Mouse (Mus musculus) heart, adult 11 months (tissue): ENCODE results near the gene Gm16253.

ENCODE experiments used
- DNase-seq: peaks from one replicate; pipeline ENCODE4 v3.0.0; 2022

Gene Gm16253

DNA sequence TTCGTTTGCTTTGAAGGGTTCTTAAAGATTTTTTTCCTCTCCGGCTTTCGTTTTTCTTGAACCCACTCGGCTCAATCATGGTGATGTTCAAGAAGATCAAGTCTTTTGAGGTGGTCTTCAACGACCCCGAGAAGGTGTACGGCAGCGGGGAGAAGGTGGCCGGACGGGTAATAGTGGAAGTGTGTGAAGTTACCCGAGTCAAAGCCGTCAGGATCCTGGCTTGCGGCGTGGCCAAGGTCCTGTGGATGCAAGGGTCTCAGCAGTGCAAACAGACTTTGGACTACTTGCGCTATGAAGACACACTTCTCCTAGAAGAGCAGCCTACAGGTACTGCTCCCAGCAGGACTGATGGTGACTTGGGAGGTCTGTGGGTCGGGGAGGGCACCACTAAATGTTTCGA lies 18.6 kb upstream of the Gm16253 start:
- DNase-seq: peak; percentile 96

DNA sequence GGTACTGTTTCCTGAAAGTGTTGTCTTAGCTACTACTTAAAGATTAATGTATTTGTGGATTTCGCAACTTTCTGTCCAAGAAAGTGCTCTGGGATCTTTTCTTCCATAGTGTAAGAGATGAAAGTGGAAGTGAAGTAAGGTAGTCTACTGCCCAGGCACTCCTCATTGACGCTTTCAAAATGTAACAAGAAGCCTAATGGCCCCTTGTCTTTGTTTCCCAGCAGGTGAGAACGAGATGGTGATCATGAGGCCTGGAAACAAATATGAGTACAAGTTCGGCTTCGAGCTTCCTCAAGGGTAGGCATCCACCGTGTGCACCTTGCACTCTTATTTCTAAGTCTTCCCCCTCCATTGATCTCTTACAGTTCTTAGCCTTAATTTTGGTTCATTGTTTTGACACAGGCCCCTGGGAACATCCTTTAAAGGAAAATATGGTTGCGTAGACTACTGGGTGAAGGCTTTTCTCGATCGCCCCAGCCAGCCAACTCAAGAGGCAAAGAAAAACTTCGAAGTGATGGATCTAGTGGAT lies 18.1 kb upstream of the Gm16253 start:
- peak; percentile 84 for DNase-seq

DNA sequence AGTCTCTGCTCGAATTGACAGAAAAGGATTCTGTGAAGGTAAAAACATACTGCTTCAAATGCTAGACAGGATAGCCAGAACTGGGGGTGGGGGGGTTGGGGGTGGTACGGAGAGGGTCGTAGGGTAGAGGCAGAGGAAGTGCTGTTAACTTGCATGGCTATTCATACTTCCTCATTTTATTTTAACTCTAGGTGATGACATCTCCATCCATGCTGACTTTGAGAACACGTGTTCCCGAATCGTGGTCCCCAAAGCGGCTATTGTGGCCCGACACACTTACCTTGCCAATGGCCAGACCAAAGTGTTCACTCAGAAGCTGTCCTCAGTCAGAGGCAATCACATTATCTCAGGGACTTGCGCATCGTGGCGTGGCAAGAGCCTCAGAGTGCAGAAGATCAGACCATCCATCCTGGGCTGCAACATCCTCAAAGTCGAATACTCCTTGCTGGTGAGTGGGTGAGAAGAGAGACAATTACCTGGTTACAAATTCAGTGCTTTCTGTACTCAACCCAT lies 17.3 kb upstream of the Gm16253 start:
- DNase-seq: peak; percentile 95

DNA sequence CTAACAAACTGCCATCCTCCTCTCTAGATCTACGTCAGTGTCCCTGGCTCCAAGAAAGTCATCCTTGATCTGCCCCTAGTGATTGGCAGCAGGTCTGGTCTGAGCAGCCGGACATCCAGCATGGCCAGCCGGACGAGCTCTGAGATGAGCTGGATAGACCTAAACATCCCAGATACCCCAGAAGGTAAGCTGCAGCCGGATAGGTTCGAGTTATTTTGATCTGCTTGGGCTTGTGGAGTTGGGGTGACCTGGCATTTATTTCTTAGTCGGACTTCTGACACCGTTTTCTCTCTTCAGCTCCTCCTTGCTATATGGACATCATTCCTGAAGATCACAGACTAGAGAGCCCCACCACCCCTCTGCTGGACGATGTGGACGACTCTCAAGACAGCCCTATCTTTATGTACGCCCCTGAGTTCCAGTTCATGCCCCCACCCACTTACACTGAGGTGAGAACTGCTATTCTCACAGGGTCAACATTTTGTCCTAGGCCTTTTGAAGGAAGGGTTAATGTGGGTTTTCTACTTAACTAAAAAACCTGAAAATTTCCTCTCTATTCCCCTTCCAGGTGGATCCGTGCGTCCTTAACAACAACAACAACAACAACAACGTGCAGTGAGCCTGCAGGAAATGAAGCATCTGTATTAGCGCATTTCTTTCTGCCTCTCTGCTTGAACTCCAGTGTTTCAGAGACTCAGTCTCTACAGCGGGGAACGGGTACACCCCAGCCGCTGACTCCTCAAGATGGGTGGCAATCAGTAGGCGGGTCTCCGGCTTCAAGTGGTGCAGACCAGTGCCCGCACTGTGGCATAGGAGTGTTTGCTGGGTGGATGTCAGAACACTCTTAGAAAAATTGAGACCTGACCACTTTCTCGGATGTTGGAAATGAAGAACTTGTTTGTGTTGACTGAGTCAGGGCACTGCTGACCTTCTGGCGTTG lies 16.6 kb upstream of the Gm16253 start:
- DNase-seq: peak; percentile 96

DNA sequence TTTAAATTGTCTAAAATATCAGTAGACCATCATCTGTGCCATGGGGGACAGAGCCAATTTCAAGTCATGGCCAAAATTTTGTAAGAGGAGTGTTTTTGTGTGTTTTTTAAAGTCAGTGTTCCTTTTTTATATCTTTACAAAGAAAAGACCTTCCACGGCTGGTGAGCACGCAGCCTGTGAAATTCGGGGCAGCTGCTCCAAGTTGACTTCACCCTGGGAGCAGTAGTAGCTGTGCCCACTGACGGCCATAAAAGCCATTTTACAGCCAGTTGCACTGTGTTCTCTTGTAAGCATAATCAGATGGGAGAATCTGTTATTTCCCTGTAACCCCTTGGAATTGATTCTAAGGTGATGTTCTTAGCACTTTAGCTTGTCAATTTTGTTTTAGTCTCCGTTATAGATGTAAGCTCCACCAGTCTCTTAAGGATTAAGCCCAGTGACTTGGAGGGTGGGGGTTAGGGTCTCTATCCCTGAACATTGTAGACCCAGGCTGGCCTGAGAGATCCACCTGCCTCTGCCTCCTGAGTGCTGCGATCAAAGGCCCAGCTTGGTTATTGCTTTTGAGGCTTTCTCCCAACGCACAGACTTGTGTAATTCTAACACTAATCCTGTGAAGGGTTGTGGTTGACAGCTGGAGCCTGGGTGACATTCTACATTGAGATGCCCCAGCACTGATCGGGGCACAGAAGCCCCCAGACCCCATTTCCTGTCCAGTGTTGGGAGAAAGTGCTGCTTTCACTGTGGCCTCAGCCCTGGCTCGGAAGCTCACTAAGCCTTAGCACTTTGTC lies 15.7 kb upstream of the Gm16253 start:
- DNase-seq: peak; percentile 90

DNA sequence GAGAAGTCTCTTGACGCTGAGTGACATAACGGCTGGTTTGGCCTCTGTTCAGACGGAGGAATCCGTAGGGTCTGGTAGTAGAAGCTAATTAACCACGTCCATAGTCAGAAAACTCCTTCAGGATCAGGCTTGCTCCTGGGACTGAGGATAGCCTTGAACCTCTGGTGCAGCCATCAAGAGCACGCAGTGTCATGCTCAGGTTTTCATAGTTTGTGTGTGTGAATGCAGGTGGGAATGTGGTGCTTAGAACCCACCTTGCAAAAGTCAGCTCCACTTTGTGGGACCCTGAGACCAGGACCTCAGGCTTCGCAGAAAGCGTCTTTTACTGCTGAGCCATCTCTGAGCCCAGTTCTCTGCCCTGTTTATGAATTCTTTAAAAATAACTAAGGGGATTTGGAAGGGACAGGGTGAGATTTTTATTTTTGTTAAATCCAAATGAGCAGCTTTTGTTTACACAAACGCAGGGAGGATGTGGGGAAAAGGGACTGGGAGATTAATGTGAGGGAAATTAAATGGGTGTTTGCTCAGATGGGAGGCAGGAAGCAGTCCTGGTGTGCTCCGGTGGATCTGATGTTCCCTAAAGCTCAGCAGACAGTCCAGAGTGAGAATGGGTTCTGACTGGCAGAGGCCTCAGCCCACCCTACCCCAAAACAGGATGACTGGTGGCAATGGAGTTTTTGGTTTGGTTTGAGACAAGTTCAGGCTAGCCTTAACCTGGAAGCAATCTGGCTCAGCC lies 14.7 kb upstream of the Gm16253 start:
- peak; percentile 97 for DNase-seq

DNA sequence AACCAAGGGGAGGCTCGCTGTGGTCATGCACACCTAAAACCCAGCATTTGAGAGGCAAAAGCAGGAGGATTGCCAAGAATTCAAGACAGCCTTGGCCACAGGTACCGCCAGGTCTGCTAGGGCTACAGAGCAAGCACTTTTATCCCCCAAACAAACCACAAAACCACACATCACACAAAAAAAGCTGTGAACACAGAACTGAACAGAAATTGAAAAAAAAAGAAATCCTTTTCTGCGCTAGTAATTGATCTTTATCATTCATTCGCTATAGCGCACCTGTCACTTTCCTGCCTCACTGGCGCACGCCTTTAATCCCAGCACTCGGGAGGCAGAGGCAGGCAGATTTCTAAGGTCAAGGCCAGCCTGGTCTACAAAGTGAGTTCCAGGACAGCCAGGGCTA lies 13.5 kb upstream of the Gm16253 start:
- peak; percentile 91 for DNase-seq

DNA sequence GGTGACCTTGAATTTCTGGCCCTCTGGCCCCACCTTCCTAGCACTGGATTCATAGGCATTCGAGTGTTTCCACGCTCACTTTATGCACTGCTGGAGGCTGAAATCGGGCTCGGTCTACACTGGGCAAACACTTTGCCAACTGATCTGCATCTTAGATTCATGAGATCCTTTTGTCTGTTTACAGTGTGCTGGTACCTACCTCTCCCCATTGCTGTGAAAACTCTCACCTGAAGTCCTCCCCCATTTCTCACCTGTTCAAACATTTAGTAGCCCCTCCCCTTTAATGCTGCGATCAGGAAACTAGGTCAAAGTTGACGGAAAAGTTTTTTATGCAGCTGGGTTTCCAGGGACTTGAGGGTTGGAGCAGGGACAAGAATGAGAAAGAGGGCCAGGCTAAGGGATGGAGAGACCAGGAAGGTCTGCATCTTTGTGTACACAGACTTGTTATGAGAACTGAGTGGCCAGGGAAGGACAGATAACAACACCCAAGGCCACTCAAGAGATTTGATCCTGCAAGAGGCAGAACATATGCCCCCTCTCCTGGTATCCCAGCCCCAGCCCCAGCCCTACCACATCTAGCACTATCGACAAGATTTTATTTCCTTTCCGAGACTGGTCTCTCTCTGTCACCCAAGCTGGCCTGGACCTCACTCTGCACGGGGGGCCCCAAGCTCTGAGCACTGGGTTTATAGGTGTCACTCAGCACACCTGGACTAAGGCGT lies 12.7 kb upstream of the Gm16253 start:
- DNase-seq: peak; percentile 97

DNA sequence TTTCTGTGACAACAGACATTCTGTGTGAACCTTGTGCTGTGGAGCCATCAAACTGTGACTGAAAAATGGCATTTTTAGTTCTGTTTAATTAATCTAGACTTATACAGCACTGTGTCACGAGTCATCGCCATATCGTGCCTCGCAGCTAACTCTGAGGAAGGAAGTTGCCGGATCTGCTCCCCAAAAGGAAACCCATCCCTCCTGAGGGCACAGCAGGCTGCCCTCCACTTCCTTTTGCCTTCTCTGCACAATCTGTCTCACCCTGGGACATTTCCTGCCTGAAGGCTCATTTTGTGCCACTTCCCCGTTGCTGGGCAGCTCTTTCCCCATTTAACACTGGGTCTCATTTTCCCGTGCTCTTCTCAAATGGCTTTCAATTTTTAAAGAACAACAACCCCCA lies 12.2 kb upstream of the Gm16253 start:
- DNase-seq: peak; percentile 99

DNA sequence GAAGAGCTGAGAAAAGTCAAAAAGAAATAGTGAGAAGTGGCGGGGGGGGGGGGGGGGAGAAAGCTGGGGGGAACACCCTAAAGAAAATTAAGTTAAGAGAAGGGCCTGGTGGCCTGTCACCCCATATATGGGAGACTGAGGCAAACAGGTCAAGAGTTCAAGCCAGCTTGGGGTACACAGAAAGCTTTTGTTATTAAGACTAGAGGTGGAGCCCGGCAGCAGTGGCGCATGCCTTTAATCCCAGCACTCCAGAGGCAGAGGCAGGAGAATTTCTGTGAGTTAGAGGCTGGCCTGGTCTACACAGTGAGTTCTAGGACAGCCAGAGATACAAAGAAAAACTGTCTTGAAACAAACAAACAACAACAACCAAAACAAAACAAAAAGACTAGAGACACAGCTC lies 11.7 kb upstream of the Gm16253 start:
- DNase-seq: peak; percentile 89

DNA sequence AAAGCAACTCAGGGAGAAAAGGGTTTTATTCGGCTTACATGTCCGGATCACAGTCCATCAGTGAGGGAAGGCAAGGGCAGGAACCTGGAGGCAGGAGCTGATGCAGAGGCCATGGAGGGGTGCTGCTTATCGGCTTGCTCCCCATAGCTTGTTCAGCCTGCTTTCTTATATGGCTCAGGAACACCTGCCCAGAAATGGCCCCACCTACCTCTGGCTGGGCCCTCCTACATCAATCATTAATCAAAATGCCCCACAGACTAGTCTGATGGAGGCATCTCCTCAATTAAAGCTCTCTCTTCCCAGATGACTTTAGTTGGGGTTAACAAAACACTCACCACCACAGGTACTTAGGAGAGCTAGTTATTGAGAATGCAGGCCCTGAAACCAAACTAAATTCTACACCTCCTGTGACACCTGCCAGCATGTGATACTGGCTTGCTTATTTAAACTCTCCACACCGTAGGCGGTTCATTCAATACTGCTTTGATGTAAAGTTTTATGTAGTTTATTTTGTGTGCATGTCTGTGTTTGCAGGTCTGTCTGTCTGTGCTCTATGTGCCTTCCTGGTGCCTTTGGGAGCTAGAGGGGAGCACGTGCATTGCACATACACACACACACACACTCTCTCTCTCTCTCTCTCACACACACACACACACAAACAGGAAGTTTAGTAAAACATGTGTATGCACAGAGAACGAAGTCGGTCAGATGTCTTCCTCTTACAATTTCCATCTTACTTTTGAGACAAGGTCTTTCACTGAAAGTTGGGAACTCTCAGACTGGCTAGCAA lies 9.9 kb upstream of the Gm16253 start:
- peak; percentile 90 for DNase-seq

DNA sequence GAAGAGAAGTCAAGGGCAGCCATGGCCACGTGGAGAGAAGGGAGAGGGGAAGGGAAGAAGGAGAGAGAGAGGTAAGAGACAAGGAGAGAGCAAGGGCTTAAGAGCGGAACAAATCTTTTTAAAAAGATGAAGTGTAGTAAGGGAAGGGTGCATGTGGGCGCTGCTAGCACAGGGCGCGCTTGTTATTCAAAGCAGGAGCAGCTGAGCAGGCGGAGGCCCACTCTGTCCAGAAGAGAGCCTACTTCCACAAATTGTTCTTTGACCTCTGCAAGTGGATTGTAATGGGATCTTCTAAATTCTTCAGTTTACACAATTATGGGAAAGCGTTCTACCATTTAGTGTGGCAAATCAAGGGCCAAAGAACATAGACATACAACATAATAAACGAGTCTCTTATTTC lies 8.2 kb upstream of the Gm16253 start:
- DNase-seq: peak; percentile 96

DNA sequence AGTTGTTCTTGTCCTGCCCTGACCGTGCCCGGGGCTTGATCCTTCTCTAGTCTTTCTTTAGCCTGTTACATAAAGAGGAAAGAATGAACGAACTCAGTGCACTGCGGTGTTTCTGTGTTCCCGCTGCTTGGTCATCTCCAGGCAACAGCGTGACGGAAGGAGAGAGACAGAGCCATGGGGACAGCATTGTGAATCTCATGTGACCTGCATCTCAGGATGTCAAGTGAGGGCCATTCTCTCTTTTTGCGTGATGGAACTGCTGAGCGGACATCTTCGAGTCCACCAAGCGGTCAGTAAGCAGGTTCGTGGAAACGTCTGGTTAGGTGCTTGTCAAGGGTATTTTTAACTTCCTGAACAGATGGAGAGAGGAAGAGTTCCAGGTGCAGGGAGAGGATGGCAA lies 7.3 kb upstream of the Gm16253 start:
- DNase-seq: peak; percentile 97

DNA sequence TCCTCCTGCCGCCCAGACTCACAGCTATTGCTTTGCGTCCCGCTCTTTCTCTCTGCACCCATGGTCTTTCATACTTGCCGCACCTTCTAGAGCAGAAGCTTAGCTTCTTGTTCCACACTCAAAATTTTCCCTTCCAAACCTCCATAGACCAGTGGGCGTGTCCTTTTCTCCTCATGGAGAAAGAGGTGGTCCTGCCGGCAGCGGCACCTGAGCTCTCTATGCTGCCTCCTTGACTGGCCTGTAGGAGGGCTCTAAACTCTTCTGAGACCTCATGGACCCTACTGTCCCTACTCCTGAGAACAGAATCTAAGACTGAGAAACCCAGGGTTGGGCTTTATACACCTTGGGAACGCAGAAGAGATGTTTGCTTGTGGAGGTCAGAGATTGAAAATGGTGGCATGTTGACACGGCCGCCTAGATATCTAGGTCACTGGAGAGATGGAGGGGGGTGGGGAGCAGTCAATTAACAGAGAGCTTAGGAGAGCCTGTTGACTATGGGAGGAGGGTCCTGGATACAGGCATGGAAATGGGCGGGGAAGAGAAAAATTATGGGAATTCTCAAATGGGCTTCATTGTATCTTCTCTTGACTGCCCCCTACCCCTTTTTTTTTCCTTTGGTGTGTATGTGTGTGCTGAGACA lies 6.7 kb upstream of the Gm16253 start:
- DNase-seq: peak; percentile 91

DNA sequence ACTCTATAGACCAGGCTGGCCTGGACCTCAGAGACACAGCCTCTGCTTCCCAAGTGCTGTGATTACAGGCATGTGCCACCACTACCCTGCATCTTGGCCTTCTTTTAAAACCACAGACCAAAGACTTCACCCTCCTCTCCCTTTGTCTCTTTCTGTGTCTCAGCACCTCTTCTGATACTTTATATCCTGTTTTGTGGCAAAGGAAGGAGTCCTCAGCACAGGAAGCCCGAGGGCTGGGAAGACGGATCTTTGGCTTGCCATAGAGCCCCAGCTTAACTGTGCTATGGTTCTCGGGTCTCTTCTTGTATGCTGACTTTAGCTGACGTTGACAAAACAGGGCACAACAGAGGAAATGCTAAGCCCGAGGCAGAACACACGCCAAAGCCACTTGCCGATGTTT lies 6.1 kb upstream of the Gm16253 start:
- peak; percentile 93 for DNase-seq

DNA sequence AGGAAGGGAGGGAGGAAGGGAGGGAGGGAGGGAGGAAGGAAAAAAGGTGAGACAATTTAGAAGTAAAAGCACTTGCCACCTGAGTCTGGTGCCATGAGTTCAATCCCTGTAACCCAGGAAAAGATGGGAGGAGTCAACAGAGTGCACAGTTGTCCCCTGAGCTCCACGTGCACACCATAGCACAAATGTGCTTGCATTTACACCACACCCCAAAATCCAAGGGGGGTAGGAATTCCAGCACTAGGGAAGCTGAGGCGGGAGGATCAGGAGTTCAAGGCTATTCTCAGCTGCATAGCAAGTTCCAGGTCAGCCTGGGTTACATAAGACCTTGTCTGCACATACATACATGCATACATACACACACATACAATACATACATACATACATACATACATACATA lies 5.4 kb upstream of the Gm16253 start:
- peak; percentile 93 for DNase-seq

DNA sequence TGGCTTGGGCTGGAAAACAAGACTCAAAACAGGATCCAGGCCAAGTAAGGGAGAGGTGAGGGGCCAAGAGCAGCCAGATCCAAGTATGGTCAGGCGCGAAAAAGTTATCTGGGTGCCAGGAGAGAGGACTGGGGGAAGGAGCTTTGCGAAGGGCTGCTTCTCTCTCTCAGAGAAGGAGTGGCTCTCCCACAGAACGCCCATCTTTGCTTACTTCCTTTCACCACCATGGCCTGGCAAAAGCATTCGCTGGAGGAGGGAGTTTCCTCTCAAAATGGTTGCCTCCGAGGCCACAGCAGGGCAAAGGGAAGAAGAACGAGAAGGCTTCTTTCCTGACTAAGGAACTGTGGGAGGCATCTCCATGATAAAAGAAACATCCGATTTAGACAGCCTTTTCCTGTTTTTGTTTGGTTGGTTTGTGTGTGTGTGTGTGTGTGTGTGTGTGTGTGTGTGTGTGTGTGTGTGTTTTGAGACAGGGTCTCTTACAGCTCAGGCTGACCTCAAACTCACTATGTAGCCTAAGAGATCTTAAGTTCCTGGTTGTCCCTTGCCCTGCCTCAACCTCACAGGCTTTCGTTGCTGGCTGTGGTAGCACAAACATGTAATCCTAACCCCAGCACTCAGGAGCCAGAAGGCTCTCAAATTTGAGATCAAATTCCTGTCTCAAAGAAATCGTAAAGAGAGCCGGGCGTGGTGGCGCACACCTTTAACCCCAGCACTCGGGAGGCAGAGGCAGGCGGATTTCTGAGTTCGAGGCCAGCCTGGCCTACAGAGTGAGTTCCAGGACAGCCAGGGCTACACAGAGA lies 4.7 kb upstream of the Gm16253 start:
- DNase-seq: peak; percentile 99

DNA sequence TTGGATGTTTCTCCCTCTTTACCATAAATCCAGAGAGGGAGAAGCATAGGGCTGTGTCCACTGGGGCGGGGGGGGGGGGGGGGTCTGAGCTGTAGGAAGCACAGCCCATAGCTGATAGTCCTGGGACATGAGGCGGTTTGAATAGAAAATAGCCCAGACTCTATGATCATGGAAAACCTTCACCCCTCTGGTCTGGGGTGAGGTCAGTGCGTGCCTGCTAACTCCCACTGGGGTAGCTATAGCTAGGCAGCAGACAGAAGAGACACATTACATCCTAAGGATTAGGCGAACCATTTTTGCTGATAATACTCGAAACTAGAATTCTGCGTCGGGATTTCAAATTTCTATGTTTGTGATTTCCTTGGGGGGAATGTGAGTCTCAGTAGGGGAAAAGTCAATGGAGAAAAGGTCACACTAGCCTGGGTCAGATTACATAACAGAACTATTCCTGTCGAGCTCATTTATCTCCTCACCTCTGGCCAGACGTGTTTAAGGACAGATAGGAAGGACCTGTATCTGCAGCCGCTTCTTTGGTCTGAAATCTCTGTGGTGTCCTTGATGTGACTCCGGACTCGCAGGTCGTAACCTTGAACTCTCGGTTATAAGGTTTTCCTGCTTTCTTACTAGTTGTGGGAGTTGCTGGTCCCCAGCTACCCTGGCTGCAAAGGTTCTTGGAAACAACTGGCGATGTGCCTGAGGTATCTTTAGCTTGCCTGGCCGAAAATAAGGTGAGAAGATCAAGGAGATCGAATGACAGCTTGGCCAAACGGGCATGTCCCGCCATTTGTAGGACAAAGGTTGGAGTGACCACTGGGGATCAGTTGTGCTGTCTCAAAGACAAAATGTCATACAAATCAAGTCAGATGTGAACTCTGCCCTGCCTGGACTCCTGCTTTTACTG lies 2.9 kb upstream of the Gm16253 start:
- DNase-seq: peak; percentile 96
